ENCODE assay signal across 9 mouse cellular contexts in genomic region chr9:68014991-68015396, GRCm38 (mm10).
DNase-seq lines count a peak whose midpoint lies in the region; ATAC-seq and TF ChIP-seq lines count a peak whose summit lies in the region.
"Had no signal": no experiment of that assay in that cellular context is flagged by ENCODE, and none has a peak within 500 bp of the region (broad histone marks: within the 10 kb centered on the region; RNA-seq: fewer than 3 reads in every experiment).

No protein-coding gene starts in this region.

- no peaks in the 10 kb centered on the region for H3K9me3 ChIP-seq in CH12.LX (replicated peaks; ENCODE audit: low read length)
- no peaks in the 10 kb centered on the region for H3K9me3 ChIP-seq in embryonic facial prominence, embryonic 15.5 days (replicated peaks)
- H3K9me3 ChIP-seq in kidney, postnatal 0 days (replicated peaks; ENCODE audit: low read length): no peaks in the 10 kb centered on the region
- H3K9me3 ChIP-seq: lung, embryonic 15.5 days had no signal

- 5% methylated on average over 11 of the region's 11 CpGs for WGBS in embryonic facial prominence, embryonic 15.5 days
- WGBS in kidney, postnatal 0 days: 3% methylated on average over 11 of the region's 11 CpGs
- WGBS in liver, adult 2 months: 8% methylated on average over 11 of the region's 11 CpGs

- no peak for TF ChIP-seq EP300 in CH12.LX (IDR thresholded peaks at IDR 0.05; ENCODE audit: low read length)

- no peak overlapping the region for H3K9ac ChIP-seq in CH12.LX (ENCODE audit: insufficient read depth, low read depth)
- H3K9ac ChIP-seq in embryonic facial prominence, embryonic 15.5 days: no peak overlapping the region
- no peak overlapping the region for H3K9ac ChIP-seq in kidney, postnatal 0 days (ENCODE audit: low read depth, low read length)
- H3K9ac ChIP-seq in liver, adult 2 months (ENCODE audit: low read depth, low read length): no peak overlapping the region
- H3K9ac ChIP-seq: lung, embryonic 15.5 days had no signal

- ATAC-seq in embryonic facial prominence, embryonic 15.5 days (ENCODE audit: insufficient number of reproducible peaks, low FRiP score, low TSS enrichment, low read depth): 0 out of 2 replicates have a peak, but pooled peaks have one; percentile 11
- ATAC-seq in kidney, postnatal 0 days (replicated peaks; ENCODE audit: low FRiP score, low read depth): no peak

- in situ Hi-C loops in CH12.LX (cut with MboI; ENCODE audit: low pct_ligation_motif_present, low pct_unique_long_range_greater_than_20kb, low sequenced_read_pairs): no loop called here

- 0 out of 2 replicates have a peak overlapping the region, but pooled peaks have one; percentile 3 for H3K4me2 ChIP-seq in CH12.LX (ENCODE audit: insufficient read depth, low read depth, poor library complexity, severe bottlenecking)
- H3K4me2 ChIP-seq in embryonic facial prominence, embryonic 15.5 days (replicated peaks): peak overlapping the region; percentile 29
- peak overlapping the region; percentile 38; the same call in 1 of the 2 replicates for H3K4me2 ChIP-seq in kidney, postnatal 0 days (ENCODE audit: low read length)
- H3K4me2 ChIP-seq: lung, embryonic 15.5 days had no signal

- TF ChIP-seq RAD21 in CH12.LX (IDR thresholded peaks at IDR 0.05; ENCODE audit: low read depth, low read length): peak; percentile 90

- dilution Hi-C loops in CH12.LX (cut with MboI; ENCODE audit: extremely low pct_ligation_motif_present, extremely low pct_unique_long_range_greater_than_20kb, low sequenced_read_pairs): no loop called here

- no peak for TF ChIP-seq POLR2A in CH12.LX (IDR thresholded peaks at IDR 0.05; ENCODE audit: low read depth, low read length)
- no peak for TF ChIP-seq POLR2A in bone marrow macrophage, adult 2 months (IDR thresholded peaks at IDR 0.05; ENCODE audit: borderline replicate concordance, low read depth, low read length)
- no peak for TF ChIP-seq POLR2A in liver, adult 2 months (IDR thresholded peaks at IDR 0.05; ENCODE audit: extremely low read depth, insufficient read depth, low read length)

- no peaks in the 10 kb centered on the region for H3K36me3 ChIP-seq in CH12.LX (replicated peaks in 1 of 2; ENCODE audit: control insufficient read depth in 1 of 2, insufficient read depth in 1 of 2, low read length in 1 of 2)
- H3K36me3 ChIP-seq in embryonic facial prominence, embryonic 15.5 days: no peaks in the 10 kb centered on the region
- H3K36me3 ChIP-seq in kidney, postnatal 0 days (ENCODE audit: insufficient read depth, low read length): no peaks in the 10 kb centered on the region
- no peaks in the 10 kb centered on the region for H3K36me3 ChIP-seq in liver, adult 2 months (ENCODE audit: control insufficient read depth, insufficient read depth, low read length)
- H3K36me3 ChIP-seq: lung, embryonic 15.5 days had no signal

- peaks cover 43% of the 10 kb centered on the region for H3K27me3 ChIP-seq in CH12.LX (replicated peaks)
- H3K27me3 ChIP-seq in embryonic facial prominence, embryonic 15.5 days: peaks cover 12% of the 10 kb centered on the region
- H3K27me3 ChIP-seq in kidney, postnatal 0 days (ENCODE audit: insufficient read depth, low read length): no peaks in the 10 kb centered on the region
- no peaks in the 10 kb centered on the region for H3K27me3 ChIP-seq in liver, adult 2 months (ENCODE audit: control insufficient read depth, insufficient read depth, low read length)

- peak; percentile 65 for DNase-seq in CH12.LX (ENCODE audit: extremely low read depth)
- DNase-seq in heart, adult 9 months (ENCODE audit: low spot score in 2 of 2): peak; percentile 77 to 84
- DNase-seq in kidney, postnatal 0 days (ENCODE audit: low spot score): peak; percentile 87
- DNase-seq in liver, adult 2 months (ENCODE audit: extremely low read depth, low read depth, low spot score): peak; percentile 4
- DNase-seq in ovary, adult 18-20 months (ENCODE audit: low spot score): peak; percentile 34
- peak; percentile 53 for DNase-seq in thymus, postnatal 14 days

- TF ChIP-seq CTCF in CH12.LX (conservative IDR thresholded peaks at IDR 0.05 in 1 of 2, IDR thresholded peaks at IDR 0.05 in 1 of 2; ENCODE audit: low read depth in 2 of 2, low read length in 2 of 2): peak; percentile 79 to 87
- TF ChIP-seq CTCF in bone marrow macrophage, adult 2 months (IDR thresholded peaks at IDR 0.05; ENCODE audit: low read depth, low read length): peak; percentile 79
- TF ChIP-seq CTCF in kidney, postnatal 0 days (IDR thresholded peaks at IDR 0.05; ENCODE audit: low read depth): peak; percentile 97
- peak; percentile 91 for TF ChIP-seq CTCF in liver, adult 2 months (IDR thresholded peaks at IDR 0.05; ENCODE audit: low read depth, low read length)

- no peaks in the 10 kb centered on the region for H3K4me1 ChIP-seq in CH12.LX (ENCODE audit: control insufficient read depth in 1 of 2, insufficient read depth in 2 of 2)
- H3K4me1 ChIP-seq in bone marrow macrophage, adult 2 months (ENCODE audit: control insufficient read depth, insufficient read depth, low read length): no peaks in the 10 kb centered on the region
- peaks cover 7% of the 10 kb centered on the region; the same call in 1 of the 2 replicates for H3K4me1 ChIP-seq in embryonic facial prominence, embryonic 15.5 days
- no peaks in the 10 kb centered on the region for H3K4me1 ChIP-seq in kidney, postnatal 0 days (replicated peaks; ENCODE audit: insufficient read depth, low read length)
- no peaks in the 10 kb centered on the region for H3K4me1 ChIP-seq in liver, adult 2 months (ENCODE audit: control insufficient read depth, insufficient read depth, low read length)
- H3K4me1 ChIP-seq: lung, embryonic 15.5 days had no signal

- H3K27ac ChIP-seq in CH12.LX (ENCODE audit: insufficient read depth, low read depth): no peak overlapping the region
- H3K27ac ChIP-seq in bone marrow macrophage, adult 2 months (ENCODE audit: insufficient read depth, low read depth, low read length): no peak overlapping the region
- 0 out of 2 replicates have a peak overlapping the region, but pooled peaks have one; percentile 44 for H3K27ac ChIP-seq in embryonic facial prominence, embryonic 15.5 days (replicated peaks)
- H3K27ac ChIP-seq in kidney, postnatal 0 days: peak overlapping the region; percentile 16; the same call in 1 of the 2 replicates
- H3K27ac ChIP-seq in liver, adult 2 months (replicated peaks; ENCODE audit: insufficient read depth, low read depth, low read length): no peak overlapping the region
- H3K27ac ChIP-seq: lung, embryonic 15.5 days had no signal

- no peak overlapping the region for H3K4me3 ChIP-seq in CH12.LX (replicated peaks in 1 of 3; ENCODE audit: low read depth in 2 of 3, low read length in 2 of 3, poor library complexity in 1 of 3)
- no peak overlapping the region for H3K4me3 ChIP-seq in bone marrow macrophage, adult 2 months (ENCODE audit: insufficient read depth, low read length)
- no peak overlapping the region for H3K4me3 ChIP-seq in embryonic facial prominence, embryonic 15.5 days (replicated peaks)
- H3K4me3 ChIP-seq in kidney, postnatal 0 days (replicated peaks; ENCODE audit: low read depth, low read length): no peak overlapping the region
- no peak overlapping the region for H3K4me3 ChIP-seq in liver, adult 2 months (ENCODE audit: insufficient read depth, low read depth, low read length)
- H3K4me3 ChIP-seq: lung, embryonic 15.5 days had no signal

- no peaks in the 10 kb centered on the region for H3K79me2 ChIP-seq in CH12.LX (replicated peaks; ENCODE audit: control insufficient read depth, extremely low read depth, insufficient read depth, poor library complexity, severe bottlenecking)
- no peaks in the 10 kb centered on the region for H3K79me2 ChIP-seq in liver, adult 2 months (ENCODE audit: control insufficient read depth, insufficient read depth, low read length)

TF ChIP-seq in CH12.LX, 34 proteins besides CTCF, POLR2A, EP300 and RAD21:
- TF ChIP-seq SMC3 (IDR thresholded peaks at IDR 0.05; ENCODE audit: low read depth, low read length): peak; percentile 73
- TF ChIP-seq USF2 (conservative IDR thresholded peaks at IDR 0.05; ENCODE audit: low read depth, low read length): no peak

Comparison
In these comparisons a context has a peak if more than half of its experiments do, and no peak if none do; other contexts are left out.
1. DNase-seq: peak in every context shown above with its lines; median percentile 87 in kidney, postnatal 0 days; 80 in heart, adult 9 months; 65 in CH12.LX; 53 in thymus, postnatal 14 days; 34 in ovary, adult 18-20 months; 4 in liver, adult 2 months.
2. H3K27ac ChIP-seq: peak in embryonic facial prominence, embryonic 15.5 days (single experiment) and kidney, postnatal 0 days (single experiment); none in CH12.LX (single experiment), bone marrow macrophage, adult 2 months (single experiment) and liver, adult 2 months (single experiment).
3. Peak in every context shown above with its lines, with median percentiles within 50 percentile points of each other: H3K4me2 ChIP-seq and CTCF ChIP-seq.